Mouse (Mus musculus) adrenal gland, adult 2 months (tissue): Measurements from ENCODE around the gene C130074G19Rik. TPM values are rescaled to one million over a fixed set of nuclear protein-coding genes. Genes with fewer than 3 reads are reported as not detected.
A peak's percentile ranks its signal among the peaks of the same experiment; 100 is the strongest.

ENCODE experiments used
- DNase-seq: peaks from one replicate; pipeline ENCODE4 v3.0.0; 2021
- microRNA-seq, 2 experiments: library from miRNA; unstranded; fragments of <30 nt; microRNA quantifications; one replicate each; pipeline ENCODE4 v1.2.0; 2021
- polyA plus RNA-seq: library from polyadenylated mRNA; depleted of rRNA; stranded (reverse); fragments of >200 nt; gene quantifications from 2 replicates; pipeline ENCODE4 v1.2.3, GENCODE M21; 2012; rRNA removed
- total RNA-seq, 2 experiments: library from RNA; stranded (reverse); gene quantifications; 2 replicates each; pipeline ENCODE4 v1.2.3; 2021

C130074G19Rik gene
- total and polyA plus RNA-seq, 3 experiments: 8.9 to 43.6 (median 26.9) TPM

DNA sequence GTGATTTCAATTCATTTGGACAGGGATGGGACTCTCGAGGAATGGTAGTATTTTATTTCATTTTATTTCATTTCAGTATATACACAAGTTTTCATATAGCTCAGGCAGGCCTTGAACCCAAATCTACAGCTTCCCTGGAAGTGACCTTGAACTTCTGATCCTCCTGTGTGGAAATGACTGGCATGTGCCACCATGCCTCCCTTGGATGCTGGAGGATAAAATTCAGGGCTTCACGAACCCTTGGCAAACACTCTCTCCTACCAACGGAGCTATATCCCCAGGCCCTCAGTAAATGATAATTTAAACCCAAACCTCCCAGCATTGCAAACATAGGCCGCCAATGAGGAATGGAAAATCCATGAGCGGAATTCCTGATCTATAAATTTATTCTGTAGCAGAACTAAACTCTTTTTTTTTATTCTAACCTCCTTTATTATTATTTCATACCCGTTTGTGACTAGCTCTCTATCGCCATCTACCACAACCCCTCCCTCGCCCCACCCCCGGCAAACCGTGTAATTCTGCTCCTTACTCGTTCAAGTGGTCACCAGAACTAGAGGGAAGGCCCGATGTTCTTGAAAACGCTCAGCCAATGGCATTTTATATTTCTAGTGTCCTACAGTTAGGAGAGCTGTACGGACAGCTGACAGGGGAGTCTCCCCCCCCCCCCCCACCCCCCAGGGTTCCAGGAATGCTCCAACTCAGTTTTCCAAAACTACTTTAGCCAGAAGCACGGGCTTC is 38.5 kb downstream of the C130074G19Rik start:
- DNase-seq: peak; percentile 68

DNA sequence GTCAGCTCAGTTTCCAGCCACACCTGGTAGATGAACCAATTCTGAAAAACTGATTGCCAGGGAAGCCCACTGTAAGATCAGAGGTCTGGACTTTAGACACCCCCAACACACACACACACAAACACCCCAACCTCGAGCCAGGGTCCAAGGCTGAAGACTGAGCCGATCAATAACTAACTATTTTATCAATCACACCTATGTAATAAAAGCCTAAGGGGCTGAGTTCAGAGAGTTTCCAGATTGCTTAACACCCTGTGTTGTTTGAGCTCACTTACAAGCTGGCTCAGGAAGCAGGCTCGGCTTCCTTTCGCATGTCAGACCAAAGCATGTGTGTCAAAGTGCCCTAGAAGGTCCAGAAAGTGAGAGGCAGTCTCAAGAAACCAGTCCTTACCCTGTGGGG is 45.4 kb downstream of the C130074G19Rik start:
- no peak for DNase-seq

DNA sequence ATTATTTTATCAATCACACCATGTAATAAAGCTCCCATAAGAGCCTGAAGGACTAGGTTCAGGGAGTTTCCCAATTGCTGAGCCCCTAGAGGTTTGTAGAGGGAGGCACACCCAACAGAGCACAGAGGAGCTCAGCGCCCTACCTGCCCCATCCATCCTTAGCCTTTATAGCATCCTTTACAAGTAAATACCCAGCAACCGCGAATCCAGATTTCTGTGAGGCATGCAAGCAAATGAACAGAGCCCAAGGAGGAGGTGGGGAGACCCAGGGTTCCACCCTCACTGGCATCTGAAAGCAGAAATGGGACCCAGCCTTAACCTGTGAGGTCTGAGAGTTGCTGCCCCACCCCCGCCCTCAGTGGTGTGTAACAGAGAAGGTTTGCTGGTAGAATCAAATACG is 46.7 kb downstream of the C130074G19Rik start:
- DNase-seq: no peak

DNA sequence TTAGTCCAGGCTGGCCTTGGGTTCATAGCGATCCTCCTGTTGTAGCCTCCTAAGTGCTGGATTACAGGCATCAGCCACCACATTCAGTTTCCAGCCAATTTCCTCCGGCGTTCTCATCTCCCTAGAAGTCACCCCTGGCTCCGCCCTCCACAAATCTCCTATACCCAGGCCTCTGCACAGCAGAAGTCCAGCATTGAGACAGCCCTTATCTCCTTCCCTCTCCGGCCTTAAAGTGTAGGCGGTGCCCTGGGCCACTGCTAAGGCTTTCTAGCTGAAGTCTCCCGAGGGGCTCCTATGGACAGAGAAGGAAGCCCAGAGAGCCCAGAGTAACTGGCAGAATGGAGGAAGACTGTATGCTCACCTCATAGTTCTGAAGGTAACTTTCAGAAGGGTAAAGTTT is 49.5 kb downstream of the C130074G19Rik start:
- no peak for DNase-seq

DNA sequence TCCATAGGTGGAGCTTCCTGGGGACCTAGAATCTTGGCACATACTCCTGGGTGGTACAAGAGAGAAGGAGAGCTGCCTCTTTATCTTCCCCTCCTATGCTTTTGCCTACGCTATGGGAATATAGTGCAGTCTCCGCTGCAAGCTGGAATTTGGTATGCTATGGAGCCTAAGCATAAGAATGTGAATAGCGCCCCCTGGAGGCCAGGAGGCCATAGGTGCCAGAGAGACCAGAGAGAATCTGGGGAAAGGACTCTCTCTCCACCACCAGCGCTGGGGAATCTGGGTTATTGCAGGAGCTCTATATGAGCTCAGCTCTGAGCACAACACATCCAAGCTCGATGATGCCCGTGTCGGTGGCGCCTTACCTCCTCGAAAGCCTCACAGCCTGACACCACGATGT is 50.8 kb downstream of the C130074G19Rik start:
- no peak for DNase-seq

DNA sequence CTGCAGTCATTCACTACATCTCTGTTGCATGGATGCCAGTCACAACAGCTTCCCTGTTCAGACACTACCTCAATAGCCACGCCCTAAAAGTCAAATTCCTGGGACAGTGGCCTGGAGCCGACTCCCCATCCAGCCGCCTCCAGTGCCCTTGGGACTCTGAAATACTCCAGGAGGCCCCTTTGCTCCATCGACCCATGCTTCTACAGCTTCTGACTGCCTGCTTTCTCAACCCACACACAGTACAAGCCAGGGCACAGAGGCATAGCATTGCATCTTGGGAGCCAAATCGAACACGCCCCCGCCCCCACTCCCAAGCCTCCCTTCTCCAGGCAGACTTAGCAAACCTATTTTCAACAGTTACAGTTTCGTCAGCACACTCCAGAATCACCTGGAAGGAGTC is 53.1 kb downstream of the C130074G19Rik start:
- DNase-seq: no peak

DNA sequence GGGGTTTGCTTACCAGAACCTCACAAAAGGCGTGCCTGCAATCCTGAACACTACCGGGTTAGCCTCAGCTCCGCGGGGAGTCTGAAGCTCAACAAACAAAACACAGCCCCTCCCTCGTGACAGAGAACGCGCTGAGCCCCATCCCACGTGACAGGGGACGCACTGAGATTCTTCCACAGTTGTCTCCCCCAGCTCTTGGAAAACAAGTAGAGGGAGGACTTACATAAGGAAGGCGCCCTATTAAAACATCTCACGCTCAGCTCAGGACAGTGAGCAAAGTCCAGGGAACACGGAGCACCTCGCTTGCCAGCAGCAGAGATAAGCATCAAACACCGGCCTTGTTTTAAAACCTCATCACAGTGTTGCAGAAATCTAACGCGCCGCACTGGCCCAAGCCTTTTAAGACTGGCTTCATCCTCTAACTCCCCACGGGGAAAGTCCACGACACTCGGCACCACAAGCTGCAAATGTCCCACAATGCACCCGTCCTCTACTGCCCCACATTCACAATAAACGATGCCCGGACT is 55.8 kb downstream of the C130074G19Rik start:
- peak; percentile 38 for DNase-seq

DNA sequence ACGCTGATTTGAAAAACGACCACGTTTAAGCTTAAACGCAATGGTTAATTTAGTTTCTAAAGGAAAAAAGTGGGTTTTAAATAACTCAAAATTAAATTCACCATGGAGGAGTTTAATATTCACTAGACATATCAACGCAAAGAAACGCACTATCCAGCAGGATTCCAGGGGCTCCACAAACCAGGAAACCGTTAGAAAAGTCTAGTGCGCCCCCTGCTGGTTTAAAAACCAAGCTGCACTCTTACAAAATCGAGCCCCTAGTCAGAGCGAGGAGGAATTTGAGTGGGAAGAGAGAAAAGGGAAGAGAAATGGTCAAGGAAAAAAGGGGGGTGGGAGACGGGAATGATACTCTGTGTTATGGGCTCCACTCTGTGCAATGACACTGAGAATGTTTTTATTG is 57.9 kb downstream of the C130074G19Rik start:
- DNase-seq: no peak

DNA sequence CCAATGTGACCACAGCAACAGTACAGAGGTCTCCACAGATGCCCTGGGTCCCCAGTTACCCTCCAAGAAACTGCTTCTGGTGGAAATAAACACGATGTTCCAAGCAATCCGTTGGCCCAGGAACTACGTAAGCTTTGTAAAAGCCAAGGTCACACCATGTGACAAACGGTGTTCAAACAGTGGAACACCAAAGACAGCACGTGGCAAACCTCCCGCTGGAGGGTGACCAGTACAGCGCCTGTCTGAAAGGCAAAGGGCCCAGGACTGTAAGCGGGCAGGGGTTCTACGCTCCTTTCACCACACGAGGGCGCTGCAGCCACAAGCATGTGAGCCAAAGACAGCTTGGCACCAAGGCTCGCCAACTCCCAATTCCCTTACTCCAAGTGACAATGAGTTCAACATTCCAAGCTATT is 58.6 kb downstream of the C130074G19Rik start:
- DNase-seq: peak; percentile 93

DNA sequence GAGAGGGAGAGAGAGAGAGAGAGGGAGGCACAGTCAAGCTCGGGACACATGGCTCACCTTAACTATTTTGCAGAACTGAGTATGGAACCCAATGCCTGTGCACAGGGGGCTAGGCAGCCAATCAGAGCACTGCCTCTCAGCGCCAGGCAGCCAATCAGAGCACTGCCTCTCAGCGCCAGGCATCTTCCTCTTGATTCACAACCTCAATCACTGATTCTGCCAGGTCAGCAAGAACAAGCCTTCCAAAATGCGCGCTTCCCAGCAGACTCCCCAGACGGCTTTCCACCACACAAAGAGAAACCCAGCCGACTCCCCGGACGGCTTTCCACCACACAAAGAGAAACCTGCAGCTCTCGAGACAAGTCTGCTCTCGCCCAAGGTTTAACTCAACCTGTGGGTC is 60.3 kb downstream of the C130074G19Rik start:
- no peak for DNase-seq

Small RNAs within 50 kb of the gene (microRNA-seq; reads per million reads assigned to microRNA genes)
- gene Mir1981: 510 to 519 reads per million in 2 experiments

Other genes starting within 250 kb of the C130074G19Rik start
- 10 to 100 TPM in 1 of 2 experiments, 1 to 10 TPM in 1; 7.0 to 17.3 TPM for gene Hlx, start 150.6 kb downstream of the C130074G19Rik start, total RNA-seq
- 28.0 and 37.9 TPM in 2 replicates for gene Hlx, start 150.6 kb downstream of the C130074G19Rik start, polyA plus RNA-seq
- gene Marc1, start 71.9 kb downstream of the C130074G19Rik start, total RNA-seq: 1 to 10 TPM in 1 of 2 experiments, under 1 TPM in 1; 0.83 to 4.4 TPM
- 5.0 and 7.5 TPM in 2 replicates for gene Marc1, start 71.9 kb downstream of the C130074G19Rik start, polyA plus RNA-seq
- 100 to 1,000 TPM; 288 to 409 TPM for gene Marc2, start 36.8 kb downstream of the C130074G19Rik start, total RNA-seq
- 117 and 164 TPM in 2 replicates for gene Marc2, start 36.8 kb downstream of the C130074G19Rik start, polyA plus RNA-seq
- 1 to 10 TPM; 5.3 to 9.6 TPM for gene Mark1, start 116.4 kb upstream of the C130074G19Rik start, total RNA-seq
- 4.5 and 4.9 TPM in 2 replicates for gene Mark1, start 116.4 kb upstream of the C130074G19Rik start, polyA plus RNA-seq